Mouse (Mus musculus) adipocyte (in vitro differentiated cells): ENCODE measurements around the gene Islr.
A peak's percentile ranks its signal among the peaks of the same experiment; 100 is the strongest.
"Not testable (repeated sequence)": the region's sequence is repeated elsewhere in the genome, so short reads cannot be mapped to it uniquely, and the experiment has no call there.

Source experiments
- DNase-seq: peaks from one replicate; pipeline ENCODE4 v3.0.0-alpha.2; 2016; ENCODE audit warnings: low spot score

Islr gene

DNA sequence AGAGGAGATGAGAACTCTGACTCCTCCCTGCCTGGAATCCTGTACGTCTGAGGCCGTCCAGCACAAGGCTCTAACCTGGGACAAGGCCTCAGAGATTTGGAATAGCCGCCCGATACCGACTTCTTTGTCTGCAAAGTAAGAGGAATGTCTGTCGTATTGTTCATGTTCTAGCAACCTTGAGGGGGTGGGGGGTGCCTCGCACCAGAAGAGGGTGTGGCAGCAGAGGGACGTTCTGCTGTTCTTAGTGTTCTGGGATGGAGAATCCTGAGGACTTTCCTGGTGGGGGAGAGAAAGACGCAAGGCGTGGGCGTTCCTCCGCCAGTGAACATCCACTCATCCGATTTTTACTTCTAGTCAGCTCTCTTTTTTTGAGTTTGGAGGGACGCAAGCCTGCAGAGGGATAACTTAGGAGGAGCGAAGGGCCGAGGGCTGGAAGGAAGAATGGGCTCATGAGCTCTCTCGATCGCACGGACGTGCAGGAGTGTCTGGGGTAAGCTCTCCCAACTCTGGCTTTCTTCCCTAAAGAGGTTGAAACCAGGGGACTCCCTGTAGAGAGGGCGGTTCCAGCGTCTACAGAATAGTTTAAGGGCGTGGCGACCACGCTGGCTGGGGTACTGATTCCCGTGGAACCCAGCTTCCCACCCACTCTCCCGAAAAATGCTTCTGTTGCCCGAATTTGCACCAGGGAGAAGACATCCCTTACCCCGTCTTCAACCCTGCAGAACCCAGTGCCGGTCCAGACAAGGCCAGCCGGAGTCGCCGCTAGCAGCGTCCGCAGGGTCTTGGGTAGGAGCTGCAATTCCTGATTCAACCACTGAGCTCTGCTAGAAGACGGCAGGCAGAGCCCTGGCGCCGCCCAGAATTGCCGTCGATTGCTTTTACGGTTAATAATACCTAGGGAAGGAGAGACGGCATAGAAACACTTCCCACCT is at the start of gene Islr, which contains the start of gene Islr2:
Gene Islr, minus strand, starts transcription at position 791 of the 932 bp plus-strand sequence.
Gene Islr2, minus strand, starts transcription at position 804 of the 932 bp plus-strand sequence.
- DNase-seq, result no peak

DNA sequence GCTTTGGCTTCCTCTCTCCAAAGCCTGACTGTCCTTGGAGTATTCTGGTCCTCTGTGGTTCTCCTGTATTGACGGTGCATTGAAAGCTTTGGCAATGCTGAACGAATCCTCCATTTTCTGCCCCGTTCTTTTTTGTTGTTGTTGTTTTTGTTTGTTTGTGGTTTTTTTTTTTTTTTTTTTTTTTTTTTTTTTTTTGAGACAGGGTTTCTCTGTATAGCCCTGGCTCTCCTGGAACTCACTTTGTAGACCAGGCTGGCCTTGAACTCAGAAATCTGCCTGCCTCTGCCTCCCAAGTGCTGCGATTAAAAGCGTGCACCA is 49.7 kb upstream of the Islr start:
- not testable (repeated sequence) for DNase-seq

DNA sequence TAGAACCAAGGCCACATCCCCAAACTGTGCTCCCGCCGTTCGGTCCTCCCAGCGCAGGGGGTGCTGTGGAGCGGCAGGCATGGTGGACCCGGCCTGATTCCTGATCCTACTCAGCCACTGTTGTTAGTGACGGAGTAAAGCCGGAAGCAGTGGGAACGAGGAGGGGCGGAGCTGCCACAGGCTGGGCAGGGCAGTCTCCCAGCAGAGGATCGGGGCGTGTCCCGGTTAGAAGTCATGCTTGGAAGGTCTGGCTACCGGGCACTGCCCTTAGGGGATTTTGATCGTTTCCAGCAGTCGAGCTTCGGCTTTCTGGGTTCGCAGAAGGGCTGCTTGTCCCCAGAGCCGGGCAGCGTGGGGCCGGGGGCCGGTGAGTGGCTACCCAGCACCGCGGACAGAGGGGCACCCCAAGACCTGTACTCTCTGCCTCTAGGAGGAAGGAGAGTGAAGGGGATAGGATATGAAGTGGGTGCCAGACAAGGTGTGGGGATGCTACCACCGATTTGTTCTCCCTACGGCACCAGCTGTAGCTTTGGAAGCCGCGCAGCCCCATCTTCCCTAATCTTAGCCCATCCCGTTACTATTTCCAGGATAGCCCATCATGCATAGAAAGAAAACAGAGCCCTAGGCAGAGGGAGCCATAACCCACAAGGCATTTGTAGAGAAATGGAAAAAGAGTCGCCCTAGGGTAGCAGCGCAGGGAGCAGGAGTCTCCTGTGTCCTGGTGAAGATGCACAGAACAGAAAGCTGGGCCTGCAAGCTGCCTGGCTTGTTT is 49.1 kb upstream of the Islr start, which contains the start of gene Stoml1:
Gene Stoml1, plus strand, starts transcription at position 132 of the 772 bp plus-strand sequence.
- DNase-seq, result peak; percentile 94

DNA sequence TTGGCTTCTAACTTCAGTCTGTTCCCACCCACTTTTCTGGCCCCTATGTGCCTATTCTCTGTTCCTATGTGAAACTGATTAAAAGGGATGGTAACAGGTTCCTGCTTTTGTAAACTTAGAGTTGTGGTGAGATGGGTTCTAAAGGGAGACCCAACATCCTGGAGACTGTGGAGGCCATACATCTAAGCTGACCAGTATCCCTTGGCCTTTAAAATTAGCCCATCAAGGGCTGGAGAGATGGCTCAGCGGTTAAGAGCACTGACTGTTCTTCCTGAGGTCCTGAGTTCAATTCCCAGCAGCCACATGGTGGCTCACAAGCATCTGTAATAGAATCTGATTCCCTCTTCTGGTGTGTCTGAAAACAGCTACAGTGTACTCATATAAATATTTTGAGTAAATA is 46.6 kb upstream of the Islr start:
- not testable (repeated sequence) for DNase-seq

DNA sequence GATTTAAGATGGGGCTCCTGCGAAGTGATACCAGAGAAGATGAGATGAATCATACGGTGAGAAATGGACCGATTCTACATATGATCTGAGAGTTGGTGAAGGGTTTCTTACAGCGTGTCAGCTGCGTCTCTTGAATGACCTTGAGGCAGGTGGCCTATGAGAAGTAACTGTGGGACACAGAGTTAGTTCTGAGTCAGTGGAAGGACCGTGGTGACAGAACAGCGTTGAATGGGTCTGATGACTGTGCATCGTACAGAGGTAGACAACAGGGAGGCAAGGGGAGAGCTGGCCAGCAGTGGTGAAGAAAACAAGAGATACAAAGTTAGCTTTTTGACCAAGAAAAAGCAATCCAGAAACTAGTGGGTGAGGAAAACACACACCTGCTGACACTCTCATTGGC is 46.2 kb upstream of the Islr start:
- no peak for DNase-seq

DNA sequence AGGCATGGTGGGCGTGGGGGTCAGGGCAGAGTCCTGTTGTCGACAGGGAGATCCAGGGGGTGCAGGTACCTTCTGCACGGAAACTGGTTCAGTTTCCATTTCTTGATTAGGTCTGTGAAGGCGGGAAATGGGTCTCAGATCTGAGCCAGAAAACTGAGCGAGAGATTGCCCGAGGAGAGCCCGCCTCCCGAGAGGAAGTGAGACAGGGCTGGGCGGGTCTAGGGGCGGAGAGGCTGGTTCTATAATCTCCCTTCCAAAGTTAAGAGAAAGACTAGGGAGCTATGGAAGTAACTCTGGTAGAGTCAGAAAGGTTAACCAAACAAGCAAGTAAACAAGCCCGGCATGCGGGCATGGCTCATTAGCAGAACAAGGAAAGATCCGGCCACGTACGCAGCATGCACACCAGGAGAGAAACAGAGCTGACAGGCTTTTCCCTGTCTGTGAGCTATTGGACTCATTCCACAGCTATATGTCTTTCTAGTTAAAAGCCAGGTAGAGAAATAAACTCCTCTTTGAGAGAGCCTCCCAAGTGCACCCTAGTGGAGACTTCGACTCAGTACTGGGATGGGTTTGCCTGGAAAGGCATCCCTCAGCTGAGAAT is 45.6 kb upstream of the Islr start, which contains the start of gene Pml:
Gene Pml, minus strand, starts transcription at position 195 of the 601 bp plus-strand sequence.
- peak; percentile 76 for DNase-seq

DNA sequence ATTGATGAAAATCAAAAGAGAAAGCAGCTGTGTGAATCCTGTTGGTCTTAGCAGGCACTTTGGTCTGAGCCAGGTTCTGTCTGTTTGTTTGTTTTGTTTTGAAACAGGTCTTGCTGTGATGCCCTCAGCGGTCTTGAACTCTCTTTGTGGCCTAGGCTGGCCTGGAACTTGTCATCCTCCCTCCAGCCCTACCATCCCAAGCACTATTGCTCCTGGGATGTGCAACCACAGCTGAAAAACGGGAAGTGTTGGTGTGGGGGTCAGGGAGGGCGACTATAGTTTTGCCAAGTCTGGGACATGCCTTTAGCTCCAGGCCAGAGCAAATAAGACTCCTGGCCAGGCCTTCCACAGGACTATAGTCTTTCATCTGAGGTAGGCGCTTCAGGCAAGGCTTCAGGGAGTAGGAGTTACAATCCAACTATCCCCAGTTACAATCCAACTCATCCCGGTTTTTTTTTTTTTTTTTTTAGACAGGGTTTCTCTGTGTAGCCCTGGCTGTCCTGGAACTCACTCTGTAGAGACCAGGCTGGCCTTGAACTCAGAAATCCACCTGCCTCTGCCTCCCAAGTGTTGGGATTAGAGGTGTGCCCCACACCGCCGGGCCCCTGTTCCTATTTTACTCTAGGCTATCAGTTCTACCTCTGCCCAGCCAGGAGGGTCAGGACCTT is 44.8 kb upstream of the Islr start:
- peak; percentile 11 for DNase-seq

DNA sequence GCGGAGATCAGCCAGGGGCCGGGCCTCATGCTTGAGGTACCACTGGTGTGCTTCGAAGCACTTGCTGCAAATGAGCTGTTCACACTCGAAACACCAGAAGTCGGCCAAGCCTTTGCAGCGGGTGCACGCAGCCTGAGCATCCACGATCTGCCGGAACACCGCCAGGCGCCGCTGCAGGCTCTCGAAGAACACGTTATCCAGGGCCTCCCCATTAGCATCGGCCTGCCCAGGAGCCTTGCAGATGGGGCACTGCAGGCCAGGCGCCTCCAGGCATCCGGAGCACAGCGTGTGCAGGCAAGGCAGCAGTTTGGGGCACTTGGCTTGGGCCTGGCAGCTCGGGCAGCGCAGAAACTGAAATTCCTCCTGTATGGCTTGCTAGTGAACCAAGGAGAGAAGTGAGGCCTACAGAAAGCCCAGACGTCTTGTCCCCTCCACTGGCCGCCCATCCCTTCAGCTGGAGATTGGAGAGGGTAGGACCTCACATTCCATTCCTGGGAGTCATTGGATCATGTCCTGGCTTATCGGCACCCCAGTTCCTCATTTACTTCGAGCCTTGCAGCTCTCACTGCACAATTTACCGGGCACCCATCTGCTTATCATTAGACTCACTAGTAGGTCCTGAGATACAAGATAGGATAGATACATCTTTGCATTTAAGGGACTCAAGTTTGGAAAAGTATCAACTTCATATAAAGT is 43.1 kb upstream of the Islr start:
- DNase-seq, result peak; percentile 87

DNA sequence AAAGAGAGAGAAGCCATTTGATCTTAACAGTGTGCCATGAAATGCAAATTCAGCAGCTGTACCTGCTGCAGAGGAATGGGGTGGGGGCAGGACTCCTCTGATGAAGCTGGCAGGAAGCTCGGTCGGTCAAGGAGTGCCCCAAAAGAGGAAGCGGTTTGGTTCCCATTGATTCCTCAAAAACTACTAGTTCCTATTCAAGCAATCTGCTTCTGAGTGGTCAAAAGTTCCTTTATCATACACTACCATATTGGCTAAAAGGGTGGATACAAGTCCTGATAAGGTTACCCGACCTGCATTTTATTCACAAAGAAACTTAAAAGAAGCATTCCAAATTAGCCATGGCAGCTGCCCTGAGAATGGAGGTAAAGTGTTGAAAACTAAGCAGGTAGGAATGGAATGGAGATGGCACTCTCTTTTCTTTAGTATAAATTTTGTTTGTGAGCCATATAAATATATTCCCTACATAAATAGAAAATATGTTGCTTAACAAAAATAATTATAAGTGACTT is 42.0 kb upstream of the Islr start:
- no peak for DNase-seq

DNA sequence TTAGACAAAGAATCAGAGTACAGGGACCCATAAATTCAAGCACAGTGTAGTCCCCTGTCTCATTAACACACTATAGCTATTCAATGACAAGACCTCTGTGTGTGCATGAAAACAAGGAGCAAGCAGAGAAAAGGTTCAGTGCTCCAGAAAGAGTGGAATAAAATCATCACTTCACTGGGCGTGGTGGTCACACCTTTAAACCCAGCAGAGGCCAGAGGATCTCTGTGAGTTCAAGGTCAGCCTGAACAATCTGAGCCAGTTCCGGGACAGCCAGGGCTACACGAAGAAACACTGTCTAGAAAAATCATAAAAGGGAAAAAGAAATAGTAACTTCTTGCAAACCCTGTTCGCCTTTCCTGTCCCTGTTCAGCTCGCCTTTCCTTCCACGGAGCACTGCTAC is 39.6 kb upstream of the Islr start:
- DNase-seq, result no peak

DNA sequence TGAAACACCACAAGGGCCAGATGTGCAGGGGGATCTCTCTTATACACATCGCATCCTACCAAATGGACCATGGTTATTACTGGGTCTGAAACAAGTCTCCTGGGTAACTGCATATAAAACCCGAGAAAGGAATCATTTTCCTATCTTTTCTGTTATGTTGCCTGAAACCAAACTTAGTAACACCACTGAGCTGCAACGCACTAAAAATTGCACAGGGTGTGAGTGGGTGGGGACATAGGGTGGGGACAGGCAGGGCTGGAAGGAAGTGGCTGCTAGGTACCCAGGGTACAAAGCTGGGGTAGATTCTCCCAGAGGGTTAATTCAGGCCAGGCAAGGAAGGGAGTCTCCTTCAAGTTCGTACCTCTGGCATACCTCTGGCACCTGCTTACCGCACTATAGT is 38.6 kb upstream of the Islr start:
- DNase-seq, result no peak

DNA sequence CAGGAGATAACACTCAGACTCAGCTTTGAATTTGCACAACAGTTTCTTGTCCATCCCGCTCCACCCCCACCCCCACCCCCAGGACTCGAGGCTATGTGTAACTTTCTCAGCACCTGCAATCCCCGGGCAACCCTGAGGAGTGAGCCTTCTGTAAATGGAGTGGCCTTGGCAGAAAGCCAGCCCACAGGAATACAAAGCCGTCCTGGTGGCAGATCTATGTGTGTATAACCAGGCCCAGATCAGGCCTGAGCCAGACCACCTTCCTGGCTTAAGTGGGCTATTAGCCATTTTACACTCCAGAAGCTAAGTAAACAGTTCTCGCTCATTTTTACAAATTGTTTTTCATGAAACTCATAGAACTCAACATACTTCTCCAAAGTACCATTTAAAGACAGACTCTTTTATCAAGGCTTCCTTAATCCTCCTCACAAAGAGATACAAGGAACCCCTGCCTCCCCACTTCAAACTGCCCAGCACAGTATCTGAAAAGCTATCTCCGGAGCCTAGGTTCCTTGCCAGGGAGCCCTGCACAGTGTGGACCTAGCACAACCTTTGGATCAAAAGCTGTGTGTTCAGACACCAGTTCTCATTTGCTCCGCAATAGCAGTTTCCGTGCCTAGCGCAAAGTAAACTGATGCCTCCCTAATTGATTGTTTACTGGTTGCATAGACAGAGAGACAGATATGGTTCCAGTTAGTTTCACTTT is 37.8 kb upstream of the Islr start:
- peak; percentile 12 for DNase-seq

DNA sequence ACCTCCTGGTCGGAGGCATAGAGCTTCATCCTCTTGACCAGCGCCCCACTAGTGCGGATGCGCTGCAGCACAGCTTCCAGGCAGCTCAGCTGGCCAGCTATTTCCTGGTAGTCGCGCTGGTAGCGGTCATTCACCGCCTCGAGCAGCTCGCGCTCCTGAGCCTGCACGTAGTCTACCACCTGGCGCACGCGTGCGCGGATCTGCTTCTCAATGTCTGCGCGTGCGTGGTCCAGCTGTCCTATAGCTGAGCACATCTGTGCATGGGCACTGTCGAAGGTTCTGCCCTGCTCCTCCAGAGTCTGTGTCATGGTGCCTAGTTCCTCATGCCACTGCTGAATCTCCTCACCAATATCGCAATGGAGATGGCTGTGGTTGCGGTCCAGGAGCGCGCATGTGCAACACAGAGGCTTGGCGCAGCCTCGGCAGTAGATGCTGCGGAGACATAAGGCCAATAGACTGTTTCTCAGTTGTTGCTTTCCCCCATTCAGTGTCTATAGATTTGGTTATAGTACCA is 30.5 kb upstream of the Islr start:
- DNase-seq, result no peak

DNA sequence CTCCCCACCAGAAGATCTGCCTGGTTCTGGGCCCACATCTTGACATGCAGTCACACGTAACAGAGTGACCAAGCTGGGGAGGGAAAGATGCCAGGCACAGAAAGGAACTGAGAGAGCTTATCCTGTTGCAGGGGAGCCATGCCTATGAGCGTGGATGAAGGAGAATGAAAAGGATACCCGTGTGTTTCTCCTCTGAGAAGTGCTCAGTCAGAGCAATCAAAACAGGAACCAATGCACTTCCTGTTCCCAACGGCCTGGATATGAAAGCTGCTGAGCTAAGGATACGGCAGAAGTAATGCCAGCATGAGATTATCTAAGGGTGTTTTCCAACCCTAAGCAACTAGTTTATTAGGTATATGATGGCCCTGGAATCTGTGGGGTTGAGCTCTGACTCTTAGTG is 28.3 kb upstream of the Islr start:
- no peak for DNase-seq

DNA sequence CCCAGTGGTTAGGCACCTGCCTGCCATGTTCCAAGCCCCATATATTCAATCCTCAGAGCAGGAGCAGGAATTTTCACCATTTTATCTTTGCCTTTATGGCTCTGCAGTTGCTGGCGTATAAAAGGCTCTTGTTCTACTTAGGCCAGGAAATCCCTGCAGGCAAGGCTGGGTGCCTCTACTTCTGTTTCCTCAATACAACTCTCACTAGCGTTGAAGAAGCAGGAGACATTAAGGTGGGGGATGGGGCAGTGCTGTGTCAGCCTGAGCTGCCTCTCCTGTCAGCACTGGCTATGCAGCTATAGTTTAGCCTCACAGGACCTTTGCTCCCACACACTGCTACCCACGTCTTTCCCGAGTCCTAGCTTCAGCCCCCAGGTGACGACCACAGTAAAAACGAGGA is 27.6 kb upstream of the Islr start:
- DNase-seq, result no peak

DNA sequence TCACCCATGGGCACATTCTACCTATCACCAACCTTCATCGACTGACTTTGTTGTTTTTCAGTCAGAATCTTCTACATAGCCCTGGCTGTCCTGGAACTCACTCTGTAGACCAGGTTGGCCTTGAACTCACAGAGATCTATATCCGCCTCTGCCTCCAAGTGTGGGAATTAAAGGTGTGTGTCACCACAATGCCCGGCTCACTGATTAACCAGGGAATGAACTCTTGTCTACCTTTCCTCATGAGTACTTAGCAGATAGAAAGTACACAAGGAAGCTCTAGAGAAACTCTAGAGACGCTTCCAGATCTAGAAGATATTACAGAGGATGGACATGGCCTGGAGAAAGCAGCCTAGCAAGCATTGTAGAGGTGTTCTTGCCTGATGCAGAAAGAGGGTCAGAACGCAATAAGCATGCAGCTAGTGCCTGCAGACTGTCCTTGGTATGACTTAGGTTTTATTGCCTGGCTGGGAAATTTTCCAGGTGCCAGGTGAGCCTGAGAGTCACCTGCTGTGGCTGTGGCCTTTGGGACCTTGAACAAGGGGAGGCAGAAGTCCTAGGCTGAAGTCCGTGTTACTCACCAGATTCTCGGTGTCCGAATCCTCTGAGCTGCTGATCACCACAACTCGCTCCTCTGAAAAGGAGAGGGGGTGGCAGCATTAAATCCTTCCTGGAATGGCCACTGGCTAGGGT is 24.8 kb upstream of the Islr start:
- no peak for DNase-seq

DNA sequence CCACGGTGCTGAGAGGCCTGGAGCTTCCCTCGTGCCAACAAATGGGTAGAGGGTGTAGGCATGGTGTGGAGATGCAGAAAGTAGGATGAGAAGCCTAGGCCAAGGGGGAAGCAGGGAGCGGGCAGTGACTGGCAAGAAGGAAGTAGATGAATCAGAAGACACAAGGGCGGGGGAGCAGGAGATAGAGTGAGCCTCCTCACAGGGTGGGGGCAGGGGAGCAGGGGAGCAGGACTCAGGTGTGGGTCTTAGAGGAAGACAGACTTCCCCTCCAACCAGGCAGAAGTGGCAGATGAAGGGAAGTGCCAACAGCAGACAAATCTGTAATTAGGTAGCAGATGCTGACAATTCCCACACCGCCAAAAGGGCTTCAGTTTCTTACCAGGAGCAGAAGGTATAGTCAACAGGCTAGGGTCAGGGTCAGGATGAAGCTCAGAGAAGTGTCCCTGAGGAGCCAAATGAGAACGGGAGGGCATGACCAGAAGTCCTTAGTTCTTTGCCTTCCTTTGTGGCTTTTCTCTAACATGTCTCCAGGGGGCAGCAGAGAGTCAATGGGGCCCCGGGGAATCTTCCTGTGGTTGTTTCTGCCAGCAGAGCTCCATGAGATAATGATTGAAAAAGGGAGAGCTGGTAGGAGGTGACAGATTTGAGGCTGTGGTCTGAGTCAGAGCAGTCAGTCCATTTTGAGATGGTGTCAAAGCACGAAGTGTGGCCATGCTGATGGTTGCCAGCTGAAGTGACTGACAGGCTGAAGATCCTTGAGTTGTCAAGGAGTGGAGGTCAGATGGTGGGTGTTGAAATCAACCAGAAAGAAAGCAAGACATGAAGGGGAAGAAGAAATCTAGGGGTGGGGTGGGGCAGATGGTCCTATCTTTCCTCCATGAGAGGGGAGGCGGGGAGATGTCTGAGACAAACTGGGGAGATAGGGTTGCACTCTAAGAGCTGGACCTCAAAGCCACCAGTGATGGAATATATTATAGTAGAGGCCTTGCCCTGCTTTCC is 22.1 kb upstream of the Islr start:
- peak; percentile 73 for DNase-seq

DNA sequence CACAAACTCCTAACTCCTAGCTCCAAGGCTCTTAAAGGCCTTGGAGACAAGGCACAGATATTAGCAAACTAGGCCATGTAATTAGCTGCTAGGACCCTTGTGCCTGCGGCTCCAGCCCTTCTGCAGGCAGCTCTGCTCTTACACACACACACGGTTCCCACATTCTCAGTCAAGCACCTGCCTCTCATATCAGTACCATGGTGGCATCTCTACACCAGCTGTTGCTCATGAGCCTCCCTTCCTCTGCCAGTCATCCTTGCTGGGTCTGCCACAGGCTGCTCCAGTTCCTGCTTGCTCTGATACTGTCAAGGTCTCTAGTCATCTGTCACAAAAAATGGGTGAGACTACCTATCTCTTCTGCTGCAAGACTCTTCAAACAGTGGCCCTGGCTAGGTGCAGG is 20.2 kb upstream of the Islr start:
- DNase-seq, result no peak
